Mouse (Mus musculus): ENCODE data around the gene Gsdme. TPM values are rescaled to one million over a fixed set of nuclear protein-coding genes. Genes with fewer than 3 reads are reported as not detected.

Gene Gsdme
- total and polyA plus RNA-seq, 3 experiments, result 0.02 to 0.76 TPM; not detected in 1

GRCm38 (mm10) chr6:50204356-50204755, 59.3 kb downstream of the Gsdme start:
- TF ChIP-seq TAL1 (conservative IDR thresholded peaks at IDR 0.05; ENCODE audit: low read depth, low read length) (no peak), GATA2 (IDR thresholded peaks at IDR 0.05; ENCODE audit: borderline replicate concordance, low read depth, low read length) (no peak), POLR2AphosphoS5 (IDR thresholded peaks at IDR 0.05; ENCODE audit: insufficient replicate concordance, low read depth, low read length) (no peak), CTCF (IDR thresholded peaks at IDR 0.05; ENCODE audit: low read depth, low read length) (no peak), GATA1 (IDR thresholded peaks at IDR 0.05; ENCODE audit: borderline replicate concordance, low read length) (no peak)
- Histone ChIP-seq H3K9me3 (replicated peaks) (peaks cover 5% of the 10 kb centered on the region), H3K4me3 (ENCODE audit: low read depth, low read length) (no peak overlapping the region), H3K27me3 (ENCODE audit: insufficient read depth, low read length) (peaks cover 3% of the 10 kb centered on the region; the same call in 1 of the 2 replicates), H3K4me1 (ENCODE audit: insufficient read depth, low read depth, low read length) (peaks cover 8% of the 10 kb centered on the region), H3K36me3 (replicated peaks) (peaks cover 30% of the 10 kb centered on the region)
- DNase-seq (ENCODE audit: low spot score) (no peak), ATAC-seq (ENCODE audit: extremely low read depth, insufficient number of reproducible peaks, low FRiP score, poor library complexity, severe bottlenecking) (no peak)

- peaks cover 76% of the 10 kb centered on the region for H3K36me3 ChIP-seq (replicated peaks)
- no peaks in the 10 kb centered on the region for H3K27me3 ChIP-seq (ENCODE audit: insufficient read depth, low read length)
- H3K4me1 ChIP-seq (ENCODE audit: insufficient read depth, low read depth, low read length), result no peaks in the 10 kb centered on the region
- no peak for TF ChIP-seq GATA1 (IDR thresholded peaks at IDR 0.05; ENCODE audit: borderline replicate concordance, low read length)
- TF ChIP-seq GATA2 (IDR thresholded peaks at IDR 0.05; ENCODE audit: borderline replicate concordance, low read depth, low read length), result no peak
- TF ChIP-seq POLR2AphosphoS5 (IDR thresholded peaks at IDR 0.05; ENCODE audit: insufficient replicate concordance, low read depth, low read length), result no peak
- TF ChIP-seq TAL1 (conservative IDR thresholded peaks at IDR 0.05; ENCODE audit: low read depth, low read length), result no peak
- no peak for TF ChIP-seq CTCF (IDR thresholded peaks at IDR 0.05; ENCODE audit: low read depth, low read length)
- no peaks in the 10 kb centered on the region for H3K9me3 ChIP-seq (replicated peaks)
- H3K4me3 ChIP-seq (ENCODE audit: low read depth, low read length), result no peak overlapping the region
- DNase-seq (ENCODE audit: low spot score), result no peak
- no peak for ATAC-seq (ENCODE audit: extremely low read depth, insufficient number of reproducible peaks, low FRiP score, poor library complexity, severe bottlenecking)
Measured at GRCm38 (mm10) chr6:50193851-50194250, 69.8 kb downstream of the Gsdme start.

DNA sequence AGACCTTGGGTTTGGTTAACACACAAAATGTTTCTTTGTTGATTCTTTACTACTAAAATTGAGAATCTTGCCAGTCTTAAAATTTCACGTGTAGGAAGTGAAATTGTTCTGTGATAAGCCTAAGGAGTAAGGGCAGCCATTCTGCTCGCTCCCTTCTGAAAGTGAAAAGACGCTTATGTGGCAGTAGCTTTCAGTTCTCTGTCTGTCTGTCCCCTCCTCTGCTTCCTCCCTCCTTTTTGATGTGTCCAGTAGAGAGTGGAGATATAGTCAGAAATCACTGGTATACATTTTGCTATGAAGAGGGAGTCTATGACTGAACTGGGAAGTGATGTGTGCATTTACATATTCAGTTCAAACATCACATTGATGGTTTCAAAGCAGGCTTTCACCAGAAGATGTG, 70.8 kb downstream of the Gsdme start:
- no peaks in the 10 kb centered on the region for H3K27me3 ChIP-seq (ENCODE audit: insufficient read depth, low read length)
- DNase-seq (ENCODE audit: low spot score) (no peak), ATAC-seq (ENCODE audit: extremely low read depth, insufficient number of reproducible peaks, low FRiP score, poor library complexity, severe bottlenecking) (no peak)
- no peaks in the 10 kb centered on the region for H3K9me3 ChIP-seq (replicated peaks)
- no peak for TF ChIP-seq TAL1 (conservative IDR thresholded peaks at IDR 0.05; ENCODE audit: low read depth, low read length)
- TF ChIP-seq GATA2 (IDR thresholded peaks at IDR 0.05; ENCODE audit: borderline replicate concordance, low read depth, low read length), result no peak
- TF ChIP-seq CTCF (IDR thresholded peaks at IDR 0.05; ENCODE audit: low read depth, low read length), result no peak
- no peak for TF ChIP-seq GATA1 (IDR thresholded peaks at IDR 0.05; ENCODE audit: borderline replicate concordance, low read length)
- no peak for TF ChIP-seq POLR2AphosphoS5 (IDR thresholded peaks at IDR 0.05; ENCODE audit: insufficient replicate concordance, low read depth, low read length)
- H3K36me3 ChIP-seq (replicated peaks), result peaks cover 78% of the 10 kb centered on the region
- H3K4me1 ChIP-seq (ENCODE audit: insufficient read depth, low read depth, low read length), result 0 out of 2 replicates have a peak, but pooled peaks cover 2% of the 10 kb centered on the region
- no peak overlapping the region for H3K4me3 ChIP-seq (ENCODE audit: low read depth, low read length)

DNA sequence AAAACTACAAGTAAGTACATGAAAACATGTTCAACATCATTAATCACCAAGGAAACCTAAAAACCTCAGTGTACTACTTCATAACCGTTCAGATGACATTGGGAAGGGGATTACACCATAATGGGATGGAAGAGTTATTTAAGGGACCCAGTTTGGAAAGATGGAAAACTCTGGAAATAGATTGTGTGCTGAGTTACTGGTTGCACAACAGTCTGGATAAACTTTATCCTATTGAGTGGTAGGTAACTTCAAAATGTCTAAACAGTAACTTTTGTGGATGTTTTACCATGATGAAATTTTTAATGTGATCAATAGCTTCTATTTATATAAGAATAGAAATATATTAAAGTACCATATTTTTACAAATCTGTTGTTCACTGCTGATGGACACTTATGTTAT, 71.5 kb downstream of the Gsdme start:
- 0 out of 2 replicates have a peak, but pooled peaks cover 2% of the 10 kb centered on the region for H3K4me1 ChIP-seq (ENCODE audit: insufficient read depth, low read depth, low read length)
- H3K36me3 ChIP-seq (replicated peaks), result peaks cover 76% of the 10 kb centered on the region
- no peak overlapping the region for H3K4me3 ChIP-seq (ENCODE audit: low read depth, low read length)
- H3K27me3 ChIP-seq (ENCODE audit: insufficient read depth, low read length), result no peaks in the 10 kb centered on the region
- DNase-seq (ENCODE audit: low spot score), result no peak
- H3K9me3 ChIP-seq (replicated peaks), result no peaks in the 10 kb centered on the region
- ATAC-seq (ENCODE audit: extremely low read depth, insufficient number of reproducible peaks, low FRiP score, poor library complexity, severe bottlenecking), result no peak
- TF ChIP-seq GATA1 (IDR thresholded peaks at IDR 0.05; ENCODE audit: borderline replicate concordance, low read length) (no peak), CTCF (IDR thresholded peaks at IDR 0.05; ENCODE audit: low read depth, low read length) (no peak), GATA2 (IDR thresholded peaks at IDR 0.05; ENCODE audit: borderline replicate concordance, low read depth, low read length) (no peak), POLR2AphosphoS5 (IDR thresholded peaks at IDR 0.05; ENCODE audit: insufficient replicate concordance, low read depth, low read length) (no peak), TAL1 (conservative IDR thresholded peaks at IDR 0.05; ENCODE audit: low read depth, low read length) (no peak)

- ATAC-seq (ENCODE audit: extremely low read depth, insufficient number of reproducible peaks, low FRiP score, poor library complexity, severe bottlenecking), result no peak
- no peaks in the 10 kb centered on the region for H3K9me3 ChIP-seq (replicated peaks)
- TF ChIP-seq TAL1 (conservative IDR thresholded peaks at IDR 0.05; ENCODE audit: low read depth, low read length), result no peak
- TF ChIP-seq POLR2AphosphoS5 (IDR thresholded peaks at IDR 0.05; ENCODE audit: insufficient replicate concordance, low read depth, low read length), result no peak
- TF ChIP-seq GATA1 (IDR thresholded peaks at IDR 0.05; ENCODE audit: borderline replicate concordance, low read length), result no peak
- no peak for TF ChIP-seq GATA2 (IDR thresholded peaks at IDR 0.05; ENCODE audit: borderline replicate concordance, low read depth, low read length)
- no peak for TF ChIP-seq CTCF (IDR thresholded peaks at IDR 0.05; ENCODE audit: low read depth, low read length)
- no peaks in the 10 kb centered on the region for H3K27me3 ChIP-seq (ENCODE audit: insufficient read depth, low read length)
- no peak for DNase-seq (ENCODE audit: low spot score)
- no peak overlapping the region for H3K4me3 ChIP-seq (ENCODE audit: low read depth, low read length)
- H3K4me1 ChIP-seq (ENCODE audit: insufficient read depth, low read depth, low read length), result 0 out of 2 replicates have a peak, but pooled peaks cover 2% of the 10 kb centered on the region
- H3K36me3 ChIP-seq (replicated peaks), result peaks cover 77% of the 10 kb centered on the region
Measured at GRCm38 (mm10) chr6:50191605-50192004, 72.1 kb downstream of the Gsdme start.

- no peak for DNase-seq (ENCODE audit: low spot score)
- ATAC-seq (ENCODE audit: extremely low read depth, insufficient number of reproducible peaks, low FRiP score, poor library complexity, severe bottlenecking), result no peak
- Histone ChIP-seq H3K4me3 (ENCODE audit: low read depth, low read length) (no peak overlapping the region), H3K9me3 (replicated peaks) (no peaks in the 10 kb centered on the region), H3K36me3 (replicated peaks) (peaks cover 78% of the 10 kb centered on the region), H3K27me3 (ENCODE audit: insufficient read depth, low read length) (no peaks in the 10 kb centered on the region), H3K4me1 (ENCODE audit: insufficient read depth, low read depth, low read length) (0 out of 2 replicates have a peak, but pooled peaks cover 2% of the 10 kb centered on the region)
- TF ChIP-seq GATA1 (IDR thresholded peaks at IDR 0.05; ENCODE audit: borderline replicate concordance, low read length) (no peak), POLR2AphosphoS5 (IDR thresholded peaks at IDR 0.05; ENCODE audit: insufficient replicate concordance, low read depth, low read length) (no peak), GATA2 (IDR thresholded peaks at IDR 0.05; ENCODE audit: borderline replicate concordance, low read depth, low read length) (no peak), CTCF (IDR thresholded peaks at IDR 0.05; ENCODE audit: low read depth, low read length) (no peak), TAL1 (conservative IDR thresholded peaks at IDR 0.05; ENCODE audit: low read depth, low read length) (no peak)
Measured at GRCm38 (mm10) chr6:50189376-50189775, 74.3 kb downstream of the Gsdme start.
